8 mouse cellular contexts compared by ENCODE assay signal in the genomic region with DNA sequence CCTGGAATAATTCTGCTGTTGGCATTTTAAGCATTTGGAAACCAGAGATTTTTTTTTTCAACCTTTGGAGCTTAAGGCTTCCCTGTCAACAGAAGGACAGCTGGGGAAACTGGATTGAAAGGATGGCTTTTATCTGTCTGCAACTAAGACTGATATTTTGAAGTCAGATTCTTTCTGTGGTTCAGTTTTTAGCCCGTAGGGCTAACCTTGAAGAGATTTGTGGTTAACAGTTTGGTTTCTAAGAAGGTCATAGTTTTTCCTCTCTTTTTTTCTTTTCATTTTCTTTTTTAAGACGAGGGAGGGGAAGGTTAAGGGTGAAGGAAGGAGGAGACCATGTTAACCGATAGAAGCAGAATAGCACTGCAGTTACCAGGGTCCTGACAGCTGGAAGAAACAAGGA. TPM values are rescaled to one million over a fixed set of nuclear protein-coding genes. Genes with fewer than 3 reads are reported as not detected.
DNase-seq lines count a peak whose midpoint lies in the region; ATAC-seq and TF ChIP-seq lines count a peak whose summit lies in the region.

No protein-coding gene starts in this region.

- TF ChIP-seq POLR2A in bone marrow macrophage, adult 2 months (IDR thresholded peaks at IDR 0.05; ENCODE audit: borderline replicate concordance, low read depth, low read length): no peak

- H3K4me3 ChIP-seq in kidney, embryonic 15.5 days (replicated peaks): peak overlapping the region; percentile 80
- H3K4me3 ChIP-seq in bone marrow macrophage, adult 2 months (ENCODE audit: insufficient read depth, low read length): peak overlapping the region; percentile 97
- H3K4me3 ChIP-seq in hindbrain, embryonic 15.5 days: peak overlapping the region; percentile 80
- H3K4me3 ChIP-seq in midbrain, embryonic 15.5 days: peak overlapping the region; percentile 75

- H3K9ac ChIP-seq in kidney, embryonic 15.5 days: peak overlapping the region; percentile 82
- H3K9ac ChIP-seq in hindbrain, embryonic 15.5 days: peak overlapping the region; percentile 84
- H3K9ac ChIP-seq in midbrain, embryonic 15.5 days: peak overlapping the region; percentile 84

- under 1% methylated on average over 3 of the region's 3 CpGs for WGBS in kidney, embryonic 15.5 days
- 5% methylated on average over 3 of the region's 3 CpGs for WGBS in hindbrain, embryonic 15.5 days
- WGBS in midbrain, embryonic 15.5 days: 1% methylated on average over 3 of the region's 3 CpGs

- no peak for ATAC-seq in kidney, embryonic 15.5 days (replicated peaks; ENCODE audit: low FRiP score)
- no peak for ATAC-seq in hindbrain, embryonic 15.5 days (ENCODE audit: low FRiP score, low read depth)
- no peak for ATAC-seq in midbrain, embryonic 15.5 days (replicated peaks)
- no peak for ATAC-seq in cerebellum, adult (ENCODE audit: insufficient number of reproducible peaks, low FRiP score, low TSS enrichment)

- no peak for DNase-seq in kidney, postnatal 36 days
- no peak for DNase-seq in Muller cell, postnatal 12 days (ENCODE audit: inconsistent ontology term)
- no peak for DNase-seq in retina, postnatal 1 day

- no peaks in the 10 kb centered on the region for H3K27me3 ChIP-seq in kidney, embryonic 15.5 days
- H3K27me3 ChIP-seq in hindbrain, embryonic 15.5 days: no peaks in the 10 kb centered on the region
- H3K27me3 ChIP-seq in midbrain, embryonic 15.5 days (replicated peaks): no peaks in the 10 kb centered on the region

- no peak for TF ChIP-seq CTCF in bone marrow macrophage, adult 2 months (IDR thresholded peaks at IDR 0.05; ENCODE audit: low read depth, low read length)

- H3K27ac ChIP-seq in kidney, embryonic 15.5 days: 0 out of 2 replicates have a peak overlapping the region, but pooled peaks have one; percentile 41
- H3K27ac ChIP-seq in bone marrow macrophage, adult 2 months (ENCODE audit: insufficient read depth, low read depth, low read length): no peak overlapping the region
- H3K27ac ChIP-seq in hindbrain, embryonic 15.5 days (replicated peaks): peak overlapping the region; percentile 44; the same call in 1 of the 2 replicates
- H3K27ac ChIP-seq in midbrain, embryonic 15.5 days: peak overlapping the region; percentile 92; the same call in 1 of the 2 replicates

- H3K4me1 ChIP-seq in kidney, embryonic 15.5 days: peaks cover 44% of the 10 kb centered on the region
- peaks cover 29% of the 10 kb centered on the region for H3K4me1 ChIP-seq in bone marrow macrophage, adult 2 months (ENCODE audit: control insufficient read depth, insufficient read depth, low read length)
- H3K4me1 ChIP-seq in hindbrain, embryonic 15.5 days (replicated peaks): peaks cover 46% of the 10 kb centered on the region
- H3K4me1 ChIP-seq in midbrain, embryonic 15.5 days: peaks cover 56% of the 10 kb centered on the region

- H3K9me3 ChIP-seq in kidney, embryonic 15.5 days (replicated peaks): no peaks in the 10 kb centered on the region
- H3K9me3 ChIP-seq in hindbrain, embryonic 15.5 days: no peaks in the 10 kb centered on the region
- no peaks in the 10 kb centered on the region for H3K9me3 ChIP-seq in midbrain, embryonic 15.5 days

- H3K4me2 ChIP-seq in kidney, embryonic 15.5 days: peak overlapping the region; percentile 84
- H3K4me2 ChIP-seq in hindbrain, embryonic 15.5 days: peak overlapping the region; percentile 93
- peak overlapping the region; percentile 98 for H3K4me2 ChIP-seq in midbrain, embryonic 15.5 days

- H3K36me3 ChIP-seq in kidney, embryonic 15.5 days: 0 out of 2 replicates have a peak, but pooled peaks cover under 1% of the 10 kb centered on the region
- no peaks in the 10 kb centered on the region for H3K36me3 ChIP-seq in hindbrain, embryonic 15.5 days
- H3K36me3 ChIP-seq in midbrain, embryonic 15.5 days (replicated peaks): no peaks in the 10 kb centered on the region

RNA-seq across cellular contexts. Expression of a gene that starts 0.9 kb away (rescaled TPM):
- 17.4 and 17.8 TPM in 2 replicates for polyA plus RNA-seq in kidney, embryonic 15.5 days (2015; fragmentation: Nextera tagmentation; extraction: Ambion mirVana)
- polyA plus RNA-seq in bone marrow macrophage, adult 2 months (2012; ENCODE audit: insufficient read depth, insufficient read length, missing spikeins): 21.8 and 25.5 TPM in 2 replicates
- 22.0 and 23.7 TPM in 2 replicates for polyA plus RNA-seq in hindbrain, embryonic 15.5 days (2015; fragmentation: Nextera tagmentation; extraction: Ambion mirVana)
- polyA plus RNA-seq in midbrain, embryonic 15.5 days (2015; fragmentation: Nextera tagmentation; extraction: Ambion mirVana): 27.9 and 28.7 TPM in 2 replicates
